Mouse (Mus musculus): ENCODE measurements around the gene Mymx. TPM values are rescaled to one million over a fixed set of nuclear protein-coding genes. Genes with fewer than 3 reads are reported as not detected.
"Not testable (repeated sequence)": the region's sequence is repeated elsewhere in the genome, so short reads cannot be mapped to it uniquely, and the experiment has no call there.

Gene Mymx
- polyA plus RNA-seq, 1 experiment from 2014 or later: 15.8 TPM

DNA sequence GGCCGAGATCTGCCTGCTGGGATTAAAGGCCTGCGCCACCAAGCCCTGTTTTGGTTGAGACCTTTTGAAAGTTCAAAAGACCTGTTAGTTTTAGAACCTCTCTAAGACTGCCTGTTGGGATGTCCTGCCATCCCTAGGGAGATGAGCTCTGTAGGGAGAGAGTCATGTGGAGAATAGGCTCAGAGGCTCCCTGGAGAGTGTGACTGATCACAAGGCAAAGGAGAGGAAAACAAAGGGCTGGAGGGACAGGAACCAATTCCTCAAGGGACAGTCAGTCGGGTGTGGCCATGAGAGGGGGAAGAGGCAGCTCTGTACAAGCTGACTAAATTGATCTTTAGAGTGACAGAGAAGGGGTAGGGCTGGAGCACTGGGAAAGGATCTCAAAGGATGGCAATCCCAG lies 26.3 kb upstream of the Mymx start:
- H3K27me3 ChIP-seq: peaks cover 5% of the 10 kb centered on the region; the same call in 1 of the 2 replicates
- H3K9me3 ChIP-seq: no peaks in the 10 kb centered on the region
- H3K27ac ChIP-seq: no peak overlapping the region
- WGBS: 24% methylated on average over 3 of the region's 3 CpGs
- H3K4me2 ChIP-seq: no peak overlapping the region
- peaks cover 11% of the 10 kb centered on the region for H3K4me1 ChIP-seq (replicated peaks)
- H3K36me3 ChIP-seq: no peaks in the 10 kb centered on the region
- H3K4me3 ChIP-seq (replicated peaks): no peak overlapping the region
- H3K9ac ChIP-seq (replicated peaks): no peak overlapping the region
- no peak for ATAC-seq (ENCODE audit: insufficient number of reproducible peaks, insufficient read depth, low FRiP score, low TSS enrichment, low read depth)

DNA sequence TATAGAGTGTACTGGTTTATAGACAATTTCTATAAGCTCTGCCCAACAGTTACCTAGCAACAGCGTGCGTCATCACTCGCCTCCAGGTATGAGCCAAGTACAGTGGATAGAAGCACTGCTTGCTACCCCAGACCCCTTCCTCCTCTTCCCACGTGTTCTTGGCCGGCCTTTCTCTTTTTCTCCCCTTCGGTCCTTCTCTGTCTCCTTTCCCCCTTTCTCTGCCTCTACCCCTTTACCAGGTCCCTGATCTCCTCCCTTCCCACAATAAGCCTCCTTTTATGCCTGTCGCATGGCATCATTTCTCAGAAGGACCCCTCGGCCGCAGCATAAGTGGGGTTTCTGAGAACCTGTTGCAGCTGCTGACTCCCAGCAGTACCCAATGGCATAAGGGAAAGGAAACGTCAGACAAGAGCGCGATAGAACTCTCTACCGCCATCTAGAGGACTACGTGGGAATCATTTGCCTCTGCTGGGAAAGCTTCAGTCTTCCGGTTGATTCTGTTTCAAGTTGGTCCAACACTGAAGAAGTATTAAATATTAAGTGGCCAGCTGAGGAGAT lies 24.8 kb upstream of the Mymx start:
- no peak overlapping the region for H3K27ac ChIP-seq
- H3K9ac ChIP-seq (replicated peaks): 0 out of 2 replicates have a peak overlapping the region, but pooled peaks have one; percentile 28
- peaks cover 11% of the 10 kb centered on the region for H3K4me1 ChIP-seq (replicated peaks)
- no peak for ATAC-seq (ENCODE audit: insufficient number of reproducible peaks, insufficient read depth, low FRiP score, low TSS enrichment, low read depth)
- no peaks in the 10 kb centered on the region for H3K9me3 ChIP-seq
- H3K4me2 ChIP-seq: peak overlapping the region; percentile 47
- no peak overlapping the region for H3K4me3 ChIP-seq (replicated peaks)
- peaks cover 5% of the 10 kb centered on the region; the same call in 1 of the 2 replicates for H3K27me3 ChIP-seq
- WGBS: 29% methylated on average over 15 of the region's 15 CpGs
- no peaks in the 10 kb centered on the region for H3K36me3 ChIP-seq

DNA sequence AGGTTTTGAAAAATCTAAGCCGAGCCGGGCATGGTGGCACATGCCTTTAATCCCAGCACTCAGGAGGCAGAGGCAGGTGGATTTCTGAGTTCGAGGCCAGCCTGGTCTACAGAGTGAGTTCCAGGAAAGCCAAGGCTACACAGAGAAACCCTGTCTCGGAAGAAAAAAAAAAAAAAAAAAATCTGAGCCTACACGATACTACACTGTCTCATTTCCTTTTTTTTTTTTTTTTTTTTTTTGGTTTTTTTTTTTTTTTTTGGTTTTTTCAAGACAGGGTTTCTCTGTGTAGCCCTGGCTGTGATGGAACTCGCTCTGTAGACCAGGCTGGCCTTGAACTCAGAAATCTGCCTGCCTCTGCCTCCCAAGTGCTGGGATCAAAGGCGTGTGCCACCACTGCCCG lies 21.5 kb upstream of the Mymx start:
- not testable (repeated sequence) for H3K36me3 ChIP-seq; ATAC-seq (ENCODE audit: insufficient number of reproducible peaks, insufficient read depth, low FRiP score, low TSS enrichment, low read depth); H3K4me3 ChIP-seq (replicated peaks); H3K27me3 ChIP-seq; H3K9me3 ChIP-seq; H3K4me1 ChIP-seq (replicated peaks); H3K9ac ChIP-seq (replicated peaks); H3K27ac ChIP-seq; H3K4me2 ChIP-seq
- 93% methylated on average over 8 of the region's 8 CpGs for WGBS

DNA sequence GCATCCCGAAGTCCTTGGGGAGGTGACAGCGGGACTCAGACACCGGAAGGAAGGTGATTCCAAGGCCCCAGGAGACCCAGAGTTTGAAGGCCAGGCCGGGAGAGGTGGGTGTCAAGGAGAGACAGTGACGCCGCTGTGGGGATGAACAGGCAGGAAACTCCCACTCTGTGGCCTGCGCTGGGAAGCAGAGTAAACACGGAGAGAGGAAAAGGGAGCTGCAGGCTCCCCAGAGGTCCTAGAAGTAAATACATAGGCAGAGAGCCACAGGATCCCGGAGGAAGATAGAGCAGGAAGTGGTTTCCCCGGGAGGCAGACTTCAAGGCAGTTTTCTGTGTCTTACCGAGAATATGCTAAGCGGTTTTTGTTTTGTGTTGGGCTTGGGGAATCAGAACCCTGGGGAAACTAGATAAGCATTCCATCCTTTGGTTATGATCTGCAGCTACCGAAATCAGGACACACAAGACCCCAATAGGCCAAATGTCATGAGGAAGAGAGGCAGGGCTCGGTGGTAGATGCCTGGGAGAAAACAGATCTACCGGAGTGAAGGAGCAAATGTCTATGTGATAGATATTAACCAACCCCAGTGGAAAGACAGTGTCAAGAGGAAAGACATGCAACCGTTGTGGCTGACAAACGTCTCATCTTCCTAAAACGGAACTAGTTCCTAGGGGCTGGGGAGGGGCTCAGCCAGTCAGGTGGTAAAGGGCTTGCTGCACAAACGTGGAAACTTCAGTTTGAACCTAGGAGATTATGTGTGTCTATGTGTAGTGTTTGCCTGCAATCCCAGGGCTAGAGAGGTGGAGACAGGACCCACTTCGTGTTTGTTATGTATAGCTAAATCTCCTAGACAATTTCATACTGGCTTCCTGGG lies 17.7 kb upstream of the Mymx start:
- 25% methylated on average over 20 of the region's 20 CpGs for WGBS
- no peaks in the 10 kb centered on the region for H3K9me3 ChIP-seq
- peak overlapping the region; percentile 42; the same call in 1 of the 2 replicates for H3K9ac ChIP-seq (replicated peaks)
- H3K36me3 ChIP-seq: no peaks in the 10 kb centered on the region
- peak overlapping the region; percentile 41 for H3K27ac ChIP-seq
- peak overlapping the region; percentile 54 for H3K4me2 ChIP-seq
- H3K27me3 ChIP-seq: no peaks in the 10 kb centered on the region
- peak overlapping the region; percentile 26 for H3K4me3 ChIP-seq (replicated peaks)
- no peak for ATAC-seq (ENCODE audit: insufficient number of reproducible peaks, insufficient read depth, low FRiP score, low TSS enrichment, low read depth)
- peaks cover 9% of the 10 kb centered on the region for H3K4me1 ChIP-seq (replicated peaks)

DNA sequence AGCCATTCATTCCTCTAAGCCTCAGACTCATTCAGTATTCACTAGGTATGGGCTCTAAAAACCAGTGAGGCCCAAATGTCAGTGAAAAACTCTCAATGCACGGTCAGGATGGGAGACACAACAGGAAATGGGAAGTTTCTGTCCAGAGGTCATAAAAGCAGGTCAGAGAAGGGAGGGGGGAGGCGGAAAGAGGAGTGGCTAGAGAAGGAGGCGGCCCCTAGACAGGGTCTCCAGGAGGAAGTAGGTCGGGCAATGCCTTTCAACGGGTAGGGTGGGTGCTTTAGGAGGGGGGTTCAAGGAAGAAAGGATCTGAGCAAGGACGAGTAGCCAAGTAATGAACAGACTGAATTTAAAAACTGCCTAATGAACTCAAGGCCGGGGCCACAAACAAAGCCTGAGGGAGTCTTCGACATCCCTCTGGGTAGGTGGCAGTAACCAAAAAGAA lies 17.1 kb upstream of the Mymx start:
- Histone ChIP-seq H3K4me2 (peak overlapping the region; percentile 54), H3K4me3 (replicated peaks) (peak overlapping the region; percentile 26), H3K36me3 (no peaks in the 10 kb centered on the region), H3K27ac (peak overlapping the region; percentile 36), H3K9ac (replicated peaks) (peak overlapping the region; percentile 42; the same call in 1 of the 2 replicates), H3K27me3 (no peaks in the 10 kb centered on the region), H3K9me3 (no peaks in the 10 kb centered on the region), H3K4me1 (replicated peaks) (peaks cover 9% of the 10 kb centered on the region)
- 13% methylated on average over 8 of the region's 8 CpGs for WGBS
- ATAC-seq (ENCODE audit: insufficient number of reproducible peaks, insufficient read depth, low FRiP score, low TSS enrichment, low read depth): no peak

DNA sequence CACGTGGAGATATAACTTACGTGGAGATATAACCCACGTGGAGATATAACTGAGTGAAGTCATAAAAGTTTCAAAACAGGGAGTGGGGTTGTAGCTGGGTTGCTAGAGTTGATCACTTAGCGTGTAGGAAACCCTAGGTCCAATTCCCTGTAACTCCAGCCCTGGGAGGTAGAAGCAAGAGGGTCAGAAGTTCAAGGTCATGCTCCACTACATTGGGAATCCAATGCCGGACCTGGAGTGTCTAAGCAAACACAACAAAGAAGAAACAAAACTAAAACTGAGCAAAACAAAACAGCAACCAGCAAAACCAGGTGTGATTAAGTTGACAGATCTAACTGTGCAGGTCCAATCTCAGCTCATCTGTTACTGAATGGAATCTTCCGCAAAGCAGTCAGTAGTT lies 15.8 kb upstream of the Mymx start:
- Histone ChIP-seq H3K9ac (replicated peaks) (no peak overlapping the region), H3K27me3 (no peaks in the 10 kb centered on the region), H3K36me3 (no peaks in the 10 kb centered on the region), H3K27ac (no peak overlapping the region), H3K4me2 (no peak overlapping the region), H3K9me3 (no peaks in the 10 kb centered on the region), H3K4me1 (replicated peaks) (peaks cover 9% of the 10 kb centered on the region), H3K4me3 (replicated peaks) (no peak overlapping the region)
- 89% methylated on average over 6 of the region's 6 CpGs for WGBS
- no peak for ATAC-seq (ENCODE audit: insufficient number of reproducible peaks, insufficient read depth, low FRiP score, low TSS enrichment, low read depth)

DNA sequence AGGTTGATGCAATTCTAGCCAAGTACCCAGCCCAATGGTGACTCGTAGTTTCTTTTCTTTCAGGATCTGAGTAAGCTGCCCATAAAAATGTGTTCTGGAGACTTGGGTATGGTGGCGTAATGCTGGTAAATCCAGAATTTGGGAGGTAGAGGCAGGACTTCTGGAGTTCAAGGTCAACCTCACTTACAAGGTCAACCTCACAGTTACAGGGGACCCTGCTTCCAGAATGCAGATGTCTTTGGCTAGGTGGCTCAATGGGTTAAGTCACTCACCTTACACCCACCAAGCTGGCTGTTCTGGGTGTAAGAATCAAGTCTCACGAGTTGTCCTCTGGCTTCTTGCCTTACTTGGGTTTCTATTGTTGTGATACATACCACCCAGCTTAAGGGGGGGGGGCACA lies 14.8 kb upstream of the Mymx start:
- H3K4me1 ChIP-seq (replicated peaks): peaks cover 13% of the 10 kb centered on the region
- ATAC-seq (ENCODE audit: insufficient number of reproducible peaks, insufficient read depth, low FRiP score, low TSS enrichment, low read depth): no peak
- no peak overlapping the region for H3K4me2 ChIP-seq
- H3K9ac ChIP-seq (replicated peaks): no peak overlapping the region
- H3K27me3 ChIP-seq: no peaks in the 10 kb centered on the region
- H3K27ac ChIP-seq: no peak overlapping the region
- H3K9me3 ChIP-seq: no peaks in the 10 kb centered on the region
- H3K4me3 ChIP-seq (replicated peaks): no peak overlapping the region
- no peaks in the 10 kb centered on the region for H3K36me3 ChIP-seq
- WGBS: 74% methylated on average over 3 of the region's 3 CpGs

DNA sequence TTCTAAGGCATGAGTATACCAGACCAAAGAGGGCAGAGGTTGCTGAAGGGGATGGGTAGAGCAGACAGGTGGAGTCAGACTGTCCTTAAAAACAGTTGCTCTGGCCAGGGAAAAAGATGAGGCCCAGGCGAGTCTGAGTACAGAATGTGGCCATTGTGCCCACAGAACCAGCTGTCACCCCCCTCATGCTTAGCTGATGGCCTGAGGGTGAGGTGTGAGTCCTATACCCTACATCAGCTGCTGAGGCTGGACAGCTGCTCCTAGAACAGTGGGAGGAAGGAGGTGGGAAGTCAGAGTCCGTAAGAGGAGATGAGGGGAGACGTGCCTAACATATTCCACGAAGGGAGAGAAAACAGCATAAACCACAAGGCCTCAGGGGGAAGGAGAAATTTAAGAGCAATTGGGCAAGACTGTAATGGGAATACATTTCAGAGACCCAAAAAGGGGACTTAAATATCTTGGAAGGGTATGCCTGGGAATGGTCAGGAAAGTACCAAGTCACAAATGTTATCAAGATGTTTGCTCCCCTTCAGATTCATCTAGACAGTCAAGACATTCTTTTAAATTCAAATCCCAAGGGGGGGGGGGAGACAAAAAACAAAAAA lies 14.2 kb upstream of the Mymx start:
- ATAC-seq (ENCODE audit: insufficient number of reproducible peaks, insufficient read depth, low FRiP score, low TSS enrichment, low read depth): no peak
- 50% methylated on average over 4 of the region's 4 CpGs for WGBS
- H3K4me2 ChIP-seq: no peak overlapping the region
- H3K9me3 ChIP-seq: no peaks in the 10 kb centered on the region
- no peak overlapping the region for H3K9ac ChIP-seq (replicated peaks)
- H3K27me3 ChIP-seq: no peaks in the 10 kb centered on the region
- H3K4me1 ChIP-seq (replicated peaks): peaks cover 13% of the 10 kb centered on the region
- no peaks in the 10 kb centered on the region for H3K36me3 ChIP-seq
- H3K4me3 ChIP-seq (replicated peaks): no peak overlapping the region
- no peak overlapping the region for H3K27ac ChIP-seq

DNA sequence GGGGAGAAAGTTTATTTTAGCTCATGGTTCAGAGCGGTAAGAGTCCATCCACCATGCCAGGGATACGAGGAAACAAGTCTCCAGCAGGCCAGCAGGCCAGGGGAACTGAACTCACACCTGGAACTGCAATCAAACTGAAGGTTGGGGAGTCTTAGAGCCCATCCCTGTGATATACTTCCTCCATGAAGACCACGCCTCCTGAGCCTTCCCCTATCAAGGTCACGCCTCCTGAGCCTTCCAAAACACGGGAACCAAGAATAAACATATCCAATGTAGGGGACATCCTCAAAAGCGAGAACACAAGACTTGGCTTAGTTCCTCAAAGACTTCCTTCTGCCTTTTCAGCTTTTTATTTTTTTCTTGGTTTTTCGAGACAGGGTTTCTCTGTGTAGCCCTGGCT lies 11.0 kb upstream of the Mymx start:
- no peak overlapping the region for H3K4me3 ChIP-seq (replicated peaks)
- WGBS: 88% methylated on average over 7 of the region's 7 CpGs
- H3K36me3 ChIP-seq: no peaks in the 10 kb centered on the region
- ATAC-seq (ENCODE audit: insufficient number of reproducible peaks, insufficient read depth, low FRiP score, low TSS enrichment, low read depth): no peak
- peaks cover 4% of the 10 kb centered on the region; the same call in 1 of the 2 replicates for H3K4me1 ChIP-seq (replicated peaks)
- H3K9ac ChIP-seq (replicated peaks): no peak overlapping the region
- no peaks in the 10 kb centered on the region for H3K9me3 ChIP-seq
- H3K27me3 ChIP-seq: no peaks in the 10 kb centered on the region
- no peak overlapping the region for H3K27ac ChIP-seq
- no peak overlapping the region for H3K4me2 ChIP-seq

DNA sequence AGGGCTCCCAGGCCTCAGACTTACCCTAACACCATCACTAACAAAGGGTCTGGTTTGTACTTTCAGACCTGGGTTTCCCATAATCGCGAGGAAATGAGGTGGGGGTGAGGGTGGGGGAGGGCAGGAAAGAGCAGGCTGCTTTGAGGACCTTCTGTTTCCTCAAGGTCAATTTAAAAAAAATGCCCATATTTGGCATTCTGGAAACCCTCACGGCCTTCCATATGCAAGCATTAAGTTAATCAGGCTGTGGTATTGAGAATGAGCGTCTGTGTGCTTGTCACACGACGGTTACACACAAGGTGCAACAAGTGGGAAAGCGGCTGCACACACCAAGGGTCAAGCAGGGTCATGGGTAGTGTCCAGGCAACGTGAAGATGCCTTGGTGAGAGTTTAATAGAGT lies 10.1 kb upstream of the Mymx start:
- peaks cover 4% of the 10 kb centered on the region; the same call in 1 of the 2 replicates for H3K4me1 ChIP-seq (replicated peaks)
- no peak overlapping the region for H3K4me3 ChIP-seq (replicated peaks)
- no peak overlapping the region for H3K9ac ChIP-seq (replicated peaks)
- no peaks in the 10 kb centered on the region for H3K36me3 ChIP-seq
- H3K27ac ChIP-seq: no peak overlapping the region
- no peak for ATAC-seq (ENCODE audit: insufficient number of reproducible peaks, insufficient read depth, low FRiP score, low TSS enrichment, low read depth)
- 75% methylated on average over 8 of the region's 8 CpGs for WGBS
- H3K4me2 ChIP-seq: no peak overlapping the region
- H3K27me3 ChIP-seq: no peaks in the 10 kb centered on the region
- H3K9me3 ChIP-seq: no peaks in the 10 kb centered on the region

DNA sequence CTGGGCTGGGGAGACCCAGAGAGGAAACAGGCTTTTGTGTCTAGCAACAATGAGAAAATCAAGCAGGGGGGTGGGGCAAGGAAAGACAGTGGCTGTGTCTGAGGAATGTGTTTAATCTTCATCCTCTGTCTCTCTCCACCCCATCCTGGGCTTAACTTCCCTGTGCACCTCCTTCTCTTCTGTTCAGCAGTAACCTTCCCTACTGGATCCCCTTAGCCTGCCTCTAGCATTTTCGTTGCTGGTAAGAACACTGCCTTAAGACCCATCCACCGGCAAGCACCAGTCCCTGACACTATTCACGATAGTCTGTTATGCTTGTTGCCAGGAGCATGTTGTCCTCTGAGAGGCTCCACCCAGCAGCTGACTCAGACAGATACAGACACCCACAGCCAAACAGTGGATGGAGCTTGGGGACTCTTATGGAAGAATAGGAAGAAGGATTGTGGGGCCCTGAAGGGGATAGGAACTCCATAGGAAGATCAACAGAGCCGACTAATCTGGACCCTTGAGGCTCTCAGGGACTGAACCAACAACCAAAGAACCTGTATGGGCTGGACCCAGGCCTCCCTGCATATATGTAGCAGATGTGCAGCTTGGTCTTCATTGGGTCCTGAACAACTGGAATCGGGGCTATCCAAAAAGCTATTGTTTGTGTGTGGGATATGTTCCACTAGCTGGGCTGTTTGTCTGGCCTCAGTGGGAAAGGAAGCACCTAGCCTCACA lies 8.4 kb upstream of the Mymx start:
- WGBS: 58% methylated on average over 5 of the region's 5 CpGs
- Histone ChIP-seq H3K9ac (replicated peaks) (no peak overlapping the region), H3K36me3 (no peaks in the 10 kb centered on the region), H3K27me3 (no peaks in the 10 kb centered on the region), H3K27ac (no peak overlapping the region), H3K9me3 (no peaks in the 10 kb centered on the region), H3K4me2 (no peak overlapping the region), H3K4me1 (replicated peaks) (peaks cover 4% of the 10 kb centered on the region; the same call in 1 of the 2 replicates), H3K4me3 (replicated peaks) (no peak overlapping the region)
- ATAC-seq (ENCODE audit: insufficient number of reproducible peaks, insufficient read depth, low FRiP score, low TSS enrichment, low read depth): no peak
